Mouse (Mus musculus) megakaryocyte, embryonic 14.5 days (primary cell): ENCODE data around the gene Il12rb1. TPM values are rescaled to one million over a fixed set of nuclear protein-coding genes. Genes with fewer than 3 reads are reported as not detected.

Source experiments
- H3K27me3 ChIP-seq: replicated peaks from 2 replicates; pipeline ENCODE3; 2012; ENCODE audit warnings: inconsistent platforms
- H3K36me3 ChIP-seq: replicated peaks from 2 replicates; pipeline ENCODE3; 2012; ENCODE audit warnings: low read length, inconsistent platforms, mixed read lengths
- H3K4me1 ChIP-seq: 2 replicates; pipeline ENCODE4 v1.6.1; 2012; ENCODE audit warnings: inconsistent platforms
- H3K4me3 ChIP-seq: replicated peaks from 2 replicates; pipeline ENCODE3; 2012; ENCODE audit warnings: moderate library complexity, mild to moderate bottlenecking, inconsistent platforms
- H3K9me3 ChIP-seq: 2 replicates; pipeline ENCODE4 v1.6.1; 2012; ENCODE audit warnings: inconsistent platforms
- FLI1 ChIP-seq: IDR thresholded peaks from 2 replicates; pipeline ENCODE4 v1.6.1; 2012; ENCODE audit warnings: low read length, inconsistent platforms, mixed read lengths
- GATA1 ChIP-seq: IDR thresholded peaks from 3 replicates; pipeline ENCODE4 v1.6.1; 2012; ENCODE audit warnings: mixed read lengths, low read length, inconsistent platforms, borderline replicate concordance
- polyA plus RNA-seq: library from polyadenylated mRNA; stranded (reverse); fragments of >175 nt; gene quantifications from 2 replicates; pipeline ENCODE4 v1.2.3, GENCODE M21; 2012; ENCODE audit warnings: low replicate concordance; ENCODE audit not compliant: insufficient read depth

The Il12rb1 gene
- polyA plus RNA-seq, 1 experiment, result 11.1 TPM

- Histone ChIP-seq H3K4me1 (peaks cover 59% of the 10 kb centered on the region), H3K36me3 (peaks cover 38% of the 10 kb centered on the region)
Observed at GRCm38 (mm10) chr8:70838654-70839407, 30.6 kb downstream of the Il12rb1 start.

GRCm38 (mm10) chr8:70839408-70840351, 31.4 kb downstream of the Il12rb1 start, which contains the start of gene Arrdc2:
Gene Arrdc2, minus strand, starts transcription at chr8:70839720.
- peaks cover 61% of the 10 kb centered on the region for H3K4me1 ChIP-seq
- H3K36me3 ChIP-seq, result peaks cover 30% of the 10 kb centered on the region
- H3K27me3 ChIP-seq, result peaks cover 5% of the 10 kb centered on the region
- TF ChIP-seq FLI1, result no peak; the same call in 1 of the 2 replicates
- TF ChIP-seq GATA1, result no peak
- peak within 1 kb of the TSS; percentile 93 for H3K4me3 ChIP-seq
- H3K9me3 ChIP-seq, result no peaks in the 10 kb centered on the region

More at GRCm38 (mm10) chr8:70838654-70839407, 30.6 kb downstream of the Il12rb1 start:
- Histone ChIP-seq H3K4me3 (peak overlapping the region; percentile 93), H3K9me3 (no peaks in the 10 kb centered on the region), H3K27me3 (peaks cover 5% of the 10 kb centered on the region)
- TF ChIP-seq GATA1, result no peak
- no peak for TF ChIP-seq FLI1

GRCm38 (mm10) chr8:70840590-70840989, 32.3 kb downstream of the Il12rb1 start:
- Histone ChIP-seq H3K4me1 (peaks cover 53% of the 10 kb centered on the region), H3K9me3 (no peaks in the 10 kb centered on the region), H3K4me3 (no peak overlapping the region), H3K27me3 (peaks cover 8% of the 10 kb centered on the region), H3K36me3 (peaks cover 21% of the 10 kb centered on the region)
- TF ChIP-seq FLI1, result no peak
- no peak for TF ChIP-seq GATA1

- Histone ChIP-seq H3K4me3 (peak overlapping the region; percentile 50), H3K36me3 (peaks cover 13% of the 10 kb centered on the region), H3K27me3 (peaks cover 13% of the 10 kb centered on the region), H3K4me1 (peaks cover 48% of the 10 kb centered on the region), H3K9me3 (no peaks in the 10 kb centered on the region)
- TF ChIP-seq GATA1, result no peak
- no peak for TF ChIP-seq FLI1
Observed at GRCm38 (mm10) chr8:70841147-70842072, 33.2 kb downstream of the Il12rb1 start.

- peaks cover 2% of the 10 kb centered on the region for H3K36me3 ChIP-seq
- no peaks in the 10 kb centered on the region for H3K9me3 ChIP-seq
- H3K27me3 ChIP-seq, result peaks cover 21% of the 10 kb centered on the region
- H3K4me1 ChIP-seq, result peaks cover 40% of the 10 kb centered on the region
- H3K4me3 ChIP-seq, result no peak overlapping the region
- no peak for TF ChIP-seq GATA1
- TF ChIP-seq FLI1, result no peak
Observed at GRCm38 (mm10) chr8:70842484-70842883, 34.2 kb downstream of the Il12rb1 start.

- TF ChIP-seq FLI1 (no peak), GATA1 (no peak)
- Histone ChIP-seq H3K36me3 (no peaks in the 10 kb centered on the region), H3K4me3 (no peak overlapping the region), H3K27me3 (peaks cover 29% of the 10 kb centered on the region), H3K9me3 (no peaks in the 10 kb centered on the region), H3K4me1 (peaks cover 39% of the 10 kb centered on the region)
Observed at GRCm38 (mm10) chr8:70843214-70843773, 35.0 kb downstream of the Il12rb1 start.

- Histone ChIP-seq H3K4me1 (peaks cover 34% of the 10 kb centered on the region), H3K9me3 (no peaks in the 10 kb centered on the region), H3K36me3 (no peaks in the 10 kb centered on the region), H3K4me3 (no peak overlapping the region), H3K27me3 (peaks cover 36% of the 10 kb centered on the region)
- no peak for TF ChIP-seq FLI1
- TF ChIP-seq GATA1, result no peak
Observed at GRCm38 (mm10) chr8:70843941-70844340, 35.7 kb downstream of the Il12rb1 start.

GRCm38 (mm10) chr8:70844523-70844922, 36.3 kb downstream of the Il12rb1 start:
- H3K4me1 ChIP-seq, result peaks cover 34% of the 10 kb centered on the region
- TF ChIP-seq GATA1 (no peak), FLI1 (no peak)
- no peaks in the 10 kb centered on the region for H3K36me3 ChIP-seq
- H3K4me3 ChIP-seq, result peak overlapping the region; percentile 11
- H3K9me3 ChIP-seq, result no peaks in the 10 kb centered on the region
- peaks cover 42% of the 10 kb centered on the region for H3K27me3 ChIP-seq
